8 mouse cellular contexts compared by ENCODE assay signal in genomic region chr15:82146770-82147610, GRCm38 (mm10). TPM values are rescaled to one million over a fixed set of nuclear protein-coding genes. Genes with fewer than 3 reads are reported as not detected.
A peak's percentile ranks its signal among the peaks of the same experiment; 100 is the strongest.
DNase-seq lines count a peak whose midpoint lies in the region; ATAC-seq lines count a peak whose summit lies in the region.

Srebf2 (plus strand) TSS chr15:82147181.

- H3K9ac ChIP-seq in hindbrain, embryonic 15.5 days = peak within 1 kb of the TSS; percentile 77

- ATAC-seq in hindbrain, embryonic 15.5 days (ENCODE audit: low FRiP score, low read depth) = peak; percentile 98

- H3K27me3 ChIP-seq in hindbrain, embryonic 15.5 days = no peaks in the 10 kb centered on the region

- DNase-seq in T-cell, adult 2 months (ENCODE audit: low spot score) = peak; percentile 98
- DNase-seq in cerebellum, postnatal 36 days = peak; percentile 97 to 99
- peak; percentile 99 for DNase-seq in frontal cortex, postnatal 36 days (ENCODE audit: low spot score in 2 of 2)
- peak; percentile 98 for DNase-seq in left cerebral cortex, adult 11 months (ENCODE audit: low spot score)
- peak; percentile 99 to 100 for DNase-seq in lung, postnatal 4 days
- DNase-seq in retina, postnatal 7 days (ENCODE audit: low read depth, low spot score) = peak; percentile 95
- DNase-seq in urinary bladder, adult 2 months (ENCODE audit: low spot score) = peak; percentile 94

- H3K4me3 ChIP-seq in hindbrain, embryonic 15.5 days = peak within 1 kb of the TSS; percentile 88

- H3K36me3 ChIP-seq in hindbrain, embryonic 15.5 days = no peaks in the 10 kb centered on the region; the same call in 1 of the 2 replicates

- peak within 1 kb of the TSS; percentile 89 for H3K4me2 ChIP-seq in hindbrain, embryonic 15.5 days

- WGBS in hindbrain, embryonic 15.5 days = under 1% methylated on average over 69 of the region's 79 CpGs

- no peaks in the 10 kb centered on the region for H3K9me3 ChIP-seq in hindbrain, embryonic 15.5 days

- peaks cover 47% of the 10 kb centered on the region for H3K4me1 ChIP-seq in hindbrain, embryonic 15.5 days (replicated peaks)

- peak within 1 kb of the TSS; percentile 98 for H3K27ac ChIP-seq in hindbrain, embryonic 15.5 days (replicated peaks)

RNA-seq across cellular contexts. Expression of gene Srebf2, which starts in this region (rescaled TPM):
- polyA plus RNA-seq in hindbrain, embryonic 15.5 days (2015; fragmentation: Nextera tagmentation; extraction: Ambion mirVana) = 204 and 209 TPM in 2 replicates
- 55.3 and 68.9 TPM in 2 replicates for polyA plus RNA-seq in urinary bladder, adult 2 months (2012; rRNA removed)

Comparison
In these comparisons a context has a peak if more than half of its experiments do, and no peak if none do; other contexts are left out.
1. Peak in every context shown above with its lines: DNase-seq, ATAC-seq, H3K4me3 ChIP-seq and H3K27ac ChIP-seq.